Mouse (Mus musculus): ENCODE results near the gene Shcbp1.
"Not testable (repeated sequence)": the region's sequence is repeated elsewhere in the genome, so short reads cannot be mapped to it uniquely, and the experiment has no call there.

Gene Shcbp1

GRCm38 (mm10) chr8:4779254-4780055 lies at the start of gene Shcbp1:
TSS of gene Shcbp1 (minus strand) at chr8:4779567.
- peak; percentile 86 to 95 for DNase-seq (ENCODE audit: inconsistent age in 2 of 2, low spot score in 1 of 2)

GRCm38 (mm10) chr8:4808831-4809230 lies 29.5 kb upstream of the Shcbp1 start:
- no peak for DNase-seq (ENCODE audit: inconsistent age in 2 of 2, low spot score in 1 of 2)

- DNase-seq (ENCODE audit: inconsistent age in 2 of 2, low spot score in 1 of 2) = peak in 1 of 2 experiments; percentile 49
Measured at GRCm38 (mm10) chr8:4800524-4801122, 21.3 kb upstream of the Shcbp1 start.

- DNase-seq (ENCODE audit: inconsistent age in 2 of 2, low spot score in 1 of 2) = no peak
Measured at GRCm38 (mm10) chr8:4778266-4778665, 1.1 kb downstream of the Shcbp1 start.

DNA sequence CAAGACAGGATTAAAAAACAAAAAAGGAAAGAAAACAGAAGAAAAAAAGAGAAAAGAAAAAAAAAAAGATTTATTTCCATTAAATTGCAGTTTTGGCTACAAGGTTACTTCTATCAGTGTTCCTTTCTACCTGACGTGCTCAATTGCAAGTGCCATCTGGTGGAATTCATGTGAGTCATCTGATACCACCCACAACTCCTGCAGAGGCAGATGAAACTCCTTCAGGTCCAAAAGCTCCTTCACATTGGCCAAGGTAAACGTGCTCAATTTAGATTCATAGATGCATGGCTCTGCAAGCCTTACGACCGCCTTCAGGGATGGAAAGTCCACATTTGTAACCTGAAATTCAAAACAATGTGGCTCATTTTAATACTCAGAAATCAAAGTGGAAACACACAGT lies 14.6 kb downstream of the Shcbp1 start:
- no peak for DNase-seq (ENCODE audit: inconsistent age in 2 of 2, low spot score in 1 of 2)

DNA sequence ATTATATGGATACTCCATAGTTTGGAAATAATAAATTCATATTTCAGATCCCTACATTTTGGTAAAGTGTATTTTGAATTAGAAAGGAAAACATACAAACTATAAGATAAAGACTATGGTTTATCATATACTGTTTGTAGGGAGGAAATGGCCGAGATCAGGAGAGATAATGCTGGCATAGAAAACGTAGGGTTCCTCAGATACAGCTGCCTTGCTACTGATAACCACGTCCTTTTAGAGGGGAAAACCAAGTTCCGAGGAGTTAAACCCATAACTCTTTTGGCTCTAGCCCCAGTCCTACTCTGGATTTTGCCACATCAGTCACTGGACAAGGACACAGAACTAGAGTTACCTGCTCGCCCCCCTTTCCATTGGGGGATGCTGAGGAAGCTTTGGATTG lies 26.3 kb downstream of the Shcbp1 start:
- no peak for DNase-seq (ENCODE audit: inconsistent age in 2 of 2, low spot score in 1 of 2)

- DNase-seq (ENCODE audit: inconsistent age in 2 of 2, low spot score in 1 of 2) = no peak
Measured at GRCm38 (mm10) chr8:4730942-4731341, 48.4 kb downstream of the Shcbp1 start.

- DNase-seq (ENCODE audit: inconsistent age in 2 of 2, low spot score in 1 of 2) = no peak
Measured at GRCm38 (mm10) chr8:4715546-4715945, 63.8 kb downstream of the Shcbp1 start.

DNA sequence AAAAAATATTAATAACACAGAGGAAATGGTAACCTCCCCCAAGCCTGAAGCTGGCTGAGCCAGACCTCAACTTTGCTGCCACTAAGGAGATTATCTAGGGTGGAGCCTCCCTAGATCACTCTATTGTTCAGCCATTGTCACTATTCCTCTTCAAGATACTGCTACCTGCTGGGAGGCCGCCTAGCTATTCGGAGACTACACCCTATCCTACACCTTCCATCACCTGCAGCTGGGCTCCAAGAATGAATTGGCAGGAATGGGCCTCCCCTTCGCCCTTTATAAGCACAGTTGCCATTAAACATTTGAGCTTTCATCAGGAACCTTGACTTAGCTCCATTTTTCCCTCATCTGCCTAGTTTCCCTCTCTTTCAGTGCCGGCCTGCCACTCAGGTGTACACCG lies 71.0 kb downstream of the Shcbp1 start:
- DNase-seq (ENCODE audit: inconsistent age in 2 of 2, low spot score in 1 of 2) = not testable (repeated sequence)

DNA sequence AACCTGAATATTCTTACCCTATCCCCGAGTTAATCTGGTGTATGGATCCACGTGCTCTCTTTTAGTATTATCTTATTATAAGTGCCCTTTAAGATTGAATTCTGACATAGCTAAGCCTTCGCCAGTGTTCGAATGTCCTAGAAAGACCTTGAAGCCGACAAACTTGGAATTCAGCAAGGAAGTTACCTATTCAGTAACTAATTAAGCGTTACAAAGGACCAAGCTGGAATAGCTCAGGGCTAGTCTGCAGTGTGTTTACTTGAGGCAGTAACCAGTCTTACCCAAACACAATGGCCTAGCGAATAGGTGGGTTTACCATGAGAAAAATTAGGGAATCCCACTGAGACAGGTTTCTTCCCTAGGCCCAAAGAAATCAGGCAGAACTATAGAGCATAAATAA lies 71.5 kb downstream of the Shcbp1 start:
- DNase-seq (ENCODE audit: inconsistent age in 2 of 2, low spot score in 1 of 2) = not testable (repeated sequence)

DNA sequence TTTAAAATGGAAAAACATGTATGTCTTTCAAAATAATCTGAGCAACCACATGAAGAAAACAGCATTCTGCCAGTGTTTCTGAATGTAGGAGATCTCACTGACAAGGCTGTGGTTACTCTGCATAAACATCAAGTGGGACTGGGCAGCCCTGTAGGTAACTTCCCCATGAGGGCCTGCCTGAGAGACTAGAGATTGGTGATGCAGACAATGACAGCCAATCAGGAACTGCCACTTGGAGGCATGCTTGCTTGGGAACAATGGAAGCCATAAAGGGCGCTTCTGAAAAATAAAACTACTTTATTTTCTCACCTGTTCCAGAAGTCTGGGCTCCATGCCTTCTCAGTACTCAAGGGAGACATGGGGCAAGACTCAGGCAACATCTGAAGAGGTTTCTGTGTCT lies 87.7 kb downstream of the Shcbp1 start:
- DNase-seq (ENCODE audit: inconsistent age in 2 of 2, low spot score in 1 of 2) = no peak

Data from adrenal gland, adult (tissue).